Mouse (Mus musculus) spleen, postnatal 36 days (tissue): Measurements from ENCODE around the gene Dscaml1.
A peak's percentile ranks its signal among the peaks of the same experiment; 100 is the strongest.

Experiments used
- DNase-seq, 2 experiments: peaks; one replicate each; pipeline ENCODE4 v3.0.0; 2022; ENCODE audit warnings: low spot score in 2 of 2, mixed read lengths in 1 of 2

Dscaml1 gene

DNA sequence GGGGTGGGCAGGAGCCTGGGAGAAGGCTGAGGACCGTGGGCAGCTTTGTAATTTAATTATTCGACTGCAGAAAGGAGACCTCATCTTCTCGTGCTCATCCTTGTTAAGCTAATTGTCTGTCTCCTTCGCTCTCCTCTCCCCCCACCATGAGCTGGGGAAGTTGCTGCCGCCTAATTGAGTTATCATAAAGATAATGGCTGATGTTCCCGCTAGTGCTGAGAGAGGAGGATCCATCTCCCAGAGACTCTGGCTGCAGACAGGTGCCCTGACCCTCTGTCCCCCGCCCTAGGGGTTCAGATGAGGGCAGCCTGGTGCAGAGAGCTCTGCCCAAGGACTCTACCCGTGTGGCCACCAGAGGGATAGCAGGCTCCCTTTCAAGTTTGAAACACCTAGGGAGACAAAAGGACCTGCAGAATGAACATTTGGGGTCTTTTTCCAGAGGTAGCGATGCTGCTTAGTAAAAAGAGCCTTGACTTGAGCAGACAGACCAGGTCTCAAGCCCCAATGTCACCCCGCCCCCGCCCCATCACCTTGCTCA is 256.1 kb downstream of the Dscaml1 start:
- no peak for DNase-seq

DNA sequence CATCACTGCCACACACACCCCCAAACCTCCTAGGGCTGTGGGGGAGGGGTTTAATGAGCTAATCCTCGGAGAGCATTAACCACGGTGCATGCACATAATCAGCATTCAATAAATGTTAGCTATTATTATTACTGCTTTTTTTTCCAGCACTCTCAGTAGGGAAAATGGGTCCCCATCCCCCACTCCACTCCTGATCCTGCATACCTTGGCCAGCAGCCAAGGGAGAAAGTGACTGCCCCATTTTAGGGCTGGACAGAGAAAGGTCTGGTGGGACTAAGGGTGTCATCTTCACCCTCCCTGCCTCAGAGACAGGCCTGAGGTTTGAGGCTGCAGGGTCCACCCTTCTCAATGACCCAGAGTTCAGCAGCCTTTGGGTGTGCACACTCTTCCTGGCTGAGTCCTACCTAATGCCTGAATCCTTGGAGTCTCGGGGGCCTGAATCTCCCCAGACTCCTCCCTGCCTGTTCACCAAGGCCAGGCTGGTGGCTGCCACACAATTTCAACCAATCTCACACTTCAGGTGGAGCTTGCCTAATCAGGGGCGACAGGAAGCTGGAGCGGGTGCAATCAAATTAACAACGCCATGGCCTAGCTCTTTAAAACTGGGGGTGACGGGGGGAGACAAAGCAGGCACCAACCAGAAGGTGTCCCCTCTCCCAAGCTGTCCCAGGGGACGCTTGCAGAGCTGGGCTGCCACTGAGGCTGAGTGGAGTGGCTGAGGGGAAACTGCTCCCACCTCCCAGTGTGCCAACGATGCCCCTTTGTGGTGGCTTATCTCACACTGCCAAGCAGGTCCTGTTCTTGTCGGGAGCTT is 267.2 kb downstream of the Dscaml1 start:
- no peak for DNase-seq

DNA sequence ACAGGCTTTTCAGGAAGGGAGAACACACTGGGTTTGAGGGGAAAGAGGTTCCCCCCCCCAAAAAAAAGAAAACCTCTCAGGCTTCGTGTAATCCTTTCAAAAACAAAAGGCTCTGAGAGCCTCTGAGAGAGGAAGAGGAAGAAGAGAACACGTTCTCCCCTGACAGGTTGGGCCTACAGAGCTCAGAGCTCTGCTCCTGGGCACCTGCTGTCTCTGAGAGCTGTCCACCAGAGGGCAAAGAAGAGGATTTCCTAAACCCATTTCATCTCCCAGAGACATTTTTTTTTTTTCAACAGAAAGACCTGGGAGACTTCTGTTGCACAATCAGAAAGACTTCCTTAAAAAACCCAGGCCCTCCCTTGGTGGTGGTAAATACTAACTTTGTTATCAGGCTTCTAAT is 267.8 kb downstream of the Dscaml1 start:
- no peak for DNase-seq

GRCm38 (mm10) chr9:45699171-45699570 is 272.7 kb downstream of the Dscaml1 start:
- no peak for DNase-seq

DNA sequence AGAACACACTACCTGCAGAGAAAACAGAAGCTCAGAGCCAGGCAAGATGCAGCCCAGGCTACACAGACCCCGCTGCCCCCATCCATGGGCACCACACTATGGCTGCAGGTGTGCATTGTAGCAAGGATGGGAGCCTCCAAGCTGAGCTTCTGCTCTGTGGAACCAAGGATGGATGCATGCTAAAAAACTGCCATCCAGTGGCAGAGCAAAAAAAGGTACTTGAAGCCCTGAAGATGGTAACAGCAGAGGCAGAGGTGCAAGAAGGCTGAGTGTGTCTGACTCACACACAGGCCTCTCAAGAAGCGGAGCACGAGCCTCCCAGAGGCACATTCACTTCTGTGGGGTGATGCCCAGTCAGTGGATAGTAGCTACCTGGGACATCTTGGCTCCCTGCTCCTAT is 276.8 kb downstream of the Dscaml1 start:
- no peak for DNase-seq

- no peak for DNase-seq
Observed at GRCm38 (mm10) chr9:45704441-45704840, 278.0 kb downstream of the Dscaml1 start.

DNA sequence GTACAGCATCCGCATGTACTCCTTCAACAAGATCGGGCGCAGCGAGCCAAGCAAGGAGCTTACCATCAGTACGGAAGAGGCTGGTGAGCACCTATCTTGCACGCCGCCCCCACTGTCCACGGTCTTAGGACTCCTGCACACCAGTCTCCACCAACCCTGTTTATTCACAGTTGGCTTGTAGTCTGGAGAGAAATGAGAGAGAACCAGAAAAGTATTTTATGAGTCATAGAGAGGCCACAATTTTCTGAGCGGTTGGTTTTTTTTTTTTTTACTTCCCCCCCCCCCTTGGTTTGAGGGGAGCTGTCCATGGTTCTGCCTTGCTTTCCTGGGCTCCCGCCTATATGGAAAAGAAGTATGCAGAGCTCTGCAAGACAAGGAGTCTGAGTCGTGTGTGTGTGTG is 283.9 kb downstream of the Dscaml1 start:
- DNase-seq: no peak

GRCm38 (mm10) chr9:45715387-45715786 is 289.0 kb downstream of the Dscaml1 start:
- DNase-seq: no peak

DNA sequence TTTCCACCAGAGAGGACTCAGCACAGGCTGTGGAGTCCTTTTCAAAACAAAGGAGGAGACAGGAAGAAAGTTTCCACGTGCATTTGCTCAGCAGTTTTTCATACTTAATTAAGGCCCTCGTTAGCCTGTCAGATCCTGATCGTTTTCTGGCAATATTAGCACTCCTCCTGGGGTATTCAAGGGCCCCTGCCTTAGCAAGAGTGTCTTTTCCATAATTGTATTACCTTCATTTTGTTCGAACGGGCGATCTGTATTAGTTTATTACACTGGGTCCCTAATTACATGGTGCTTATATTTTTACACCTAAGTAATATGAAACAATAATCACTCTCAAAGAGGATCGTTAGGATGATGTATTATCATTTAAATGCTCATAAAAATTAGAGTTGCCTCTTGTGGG is 293.6 kb downstream of the Dscaml1 start:
- no peak for DNase-seq

DNA sequence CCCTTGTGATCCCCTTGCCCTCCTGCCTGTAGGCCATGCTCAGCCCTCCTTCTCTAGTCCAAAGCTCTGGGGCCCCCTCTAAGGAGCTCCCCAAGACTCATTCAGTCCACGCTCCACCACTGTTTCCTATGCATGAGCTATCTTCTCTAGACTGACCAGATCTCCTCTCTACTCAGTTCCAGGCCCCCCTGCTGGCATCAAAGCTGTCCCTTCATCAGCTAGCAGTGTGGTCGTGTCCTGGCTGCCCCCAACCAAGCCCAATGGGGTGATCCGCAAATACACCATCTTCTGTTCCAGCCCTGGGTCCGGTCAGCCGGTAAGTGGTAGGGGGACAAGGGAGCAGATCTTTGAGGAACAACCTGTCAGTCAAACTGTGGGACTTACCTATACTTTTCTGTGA is 305.4 kb downstream of the Dscaml1 start:
- no peak for DNase-seq

DNA sequence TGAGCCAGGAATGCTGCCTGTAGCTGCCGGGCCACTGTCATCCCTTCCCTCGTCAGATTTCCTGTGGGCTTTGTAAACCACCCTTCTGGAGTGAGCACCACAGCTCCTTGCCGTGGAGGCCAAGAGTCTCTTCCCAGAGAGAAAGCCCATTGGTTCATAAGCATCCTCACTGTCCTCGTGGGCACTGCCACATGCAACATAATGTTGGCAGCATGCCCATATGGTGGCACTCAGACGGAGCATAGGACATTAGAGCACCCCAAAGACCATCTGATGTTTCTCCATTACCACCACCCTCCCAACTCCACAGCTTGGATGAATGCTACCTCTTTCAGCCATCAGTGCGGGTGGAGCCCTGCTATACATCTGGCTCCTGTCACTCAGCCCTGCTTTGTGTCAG is 306.8 kb downstream of the Dscaml1 start:
- no peak for DNase-seq

DNA sequence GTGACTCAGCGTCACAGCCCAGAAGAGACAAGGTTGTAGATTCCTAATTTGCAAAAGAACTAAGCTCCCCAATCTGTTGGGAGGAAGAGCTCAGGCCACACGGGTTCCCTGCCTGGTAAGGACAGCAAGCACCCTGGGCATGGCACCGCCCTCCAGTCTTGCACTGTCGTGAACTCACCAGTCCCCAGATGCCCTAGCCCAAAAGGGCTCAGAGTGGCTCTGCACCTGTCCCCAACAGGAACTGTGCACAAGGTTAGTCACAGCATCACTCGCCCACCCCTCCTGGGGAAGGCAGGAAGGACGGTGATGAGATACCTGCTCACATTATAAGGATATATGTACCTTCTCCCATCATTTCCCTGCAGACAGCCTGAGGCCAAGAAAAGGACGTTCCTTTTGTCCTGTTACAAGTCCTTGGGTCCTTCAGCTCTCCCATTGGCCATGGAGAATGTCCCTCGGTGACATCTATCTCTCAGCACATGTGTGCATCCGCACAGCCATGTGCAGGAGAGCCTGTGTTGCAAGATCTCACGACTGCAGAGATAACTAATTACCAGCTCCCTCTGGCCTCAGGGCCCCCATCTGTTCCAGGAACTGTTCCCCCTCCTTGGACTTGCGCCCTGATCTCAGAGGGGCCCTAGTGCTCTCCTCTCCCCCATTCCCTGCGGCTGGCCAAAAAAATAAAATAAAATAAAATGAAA is 312.7 kb downstream of the Dscaml1 start:
- no peak for DNase-seq

GRCm38 (mm10) chr9:45739702-45740583 is 313.5 kb downstream of the Dscaml1 start:
- no peak for DNase-seq

DNA sequence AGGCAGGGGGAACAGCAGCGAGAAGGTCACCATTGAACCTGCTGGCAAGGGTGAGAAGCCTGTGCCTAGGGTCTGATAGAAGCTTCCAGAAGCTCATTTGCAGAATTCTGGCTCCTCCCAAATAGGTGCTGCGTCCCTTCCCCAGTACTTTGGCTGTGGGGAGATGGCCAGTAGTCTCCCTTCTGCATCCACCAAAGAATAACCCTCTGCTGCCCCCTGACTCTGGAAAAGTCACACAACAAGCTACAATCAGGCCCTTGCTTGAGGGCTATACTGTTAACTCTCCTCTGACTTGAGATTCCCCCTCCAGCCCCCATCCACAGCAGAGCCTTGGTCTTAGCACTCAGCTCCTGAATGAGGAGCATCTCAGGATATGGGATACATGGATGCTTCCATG is 314.2 kb downstream of the Dscaml1 start:
- DNase-seq: no peak

DNA sequence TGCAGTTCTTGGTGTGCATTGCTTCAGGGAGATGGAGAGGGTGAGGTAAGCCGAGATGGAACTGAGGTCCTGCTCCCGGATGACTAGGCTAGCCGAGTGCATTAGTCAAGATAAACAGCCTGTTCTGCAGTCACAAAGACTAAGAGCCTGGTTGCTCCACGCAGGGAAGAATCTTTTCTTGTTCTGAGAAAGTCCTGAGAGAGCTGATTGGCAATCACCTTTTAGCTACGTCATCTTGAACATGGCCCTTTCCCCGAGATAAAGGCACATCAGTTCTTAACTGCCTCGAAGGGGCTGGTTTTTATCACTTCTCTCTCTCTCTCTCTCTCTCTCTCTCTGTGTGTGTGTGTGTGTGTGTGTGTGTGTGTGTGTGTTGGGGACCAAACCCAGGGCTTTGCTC is 319.0 kb downstream of the Dscaml1 start:
- DNase-seq: no peak

GRCm38 (mm10) chr9:45749917-45750316 is 323.5 kb downstream of the Dscaml1 start:
- no peak for DNase-seq

DNA sequence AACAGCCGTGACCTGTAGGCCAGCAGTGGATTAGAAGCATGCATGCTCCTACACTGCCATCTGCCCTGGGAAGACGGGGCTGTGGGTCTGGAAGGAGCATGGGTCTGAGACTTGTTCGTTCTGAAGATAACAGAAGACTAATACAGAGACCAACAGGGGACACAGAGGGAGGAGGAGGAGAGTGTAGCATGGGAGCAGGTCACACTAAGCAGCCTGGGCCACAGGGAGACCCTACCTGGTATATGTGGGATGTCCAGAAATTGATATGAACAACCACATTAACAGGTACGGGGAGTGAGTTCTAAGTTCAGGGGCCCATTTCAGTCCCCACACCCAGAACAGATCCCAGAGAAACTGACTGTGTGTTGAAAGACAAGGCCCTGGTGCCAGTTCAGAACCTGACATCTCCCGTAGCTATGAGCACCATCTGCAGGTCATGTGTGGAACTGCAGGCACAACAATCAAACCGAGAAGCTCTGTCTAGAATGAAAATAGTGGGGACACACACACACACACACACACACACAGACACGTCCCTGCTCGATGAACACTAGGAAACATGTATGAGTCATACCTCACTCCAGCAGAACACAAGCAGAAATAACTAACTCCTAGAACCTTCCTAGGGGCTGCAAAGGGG is 328.1 kb downstream of the Dscaml1 start:
- peak in 1 of 2 experiments; percentile 14 for DNase-seq

GRCm38 (mm10) chr9:45766195-45766594 is 339.8 kb downstream of the Dscaml1 start:
- DNase-seq: no peak

DNA sequence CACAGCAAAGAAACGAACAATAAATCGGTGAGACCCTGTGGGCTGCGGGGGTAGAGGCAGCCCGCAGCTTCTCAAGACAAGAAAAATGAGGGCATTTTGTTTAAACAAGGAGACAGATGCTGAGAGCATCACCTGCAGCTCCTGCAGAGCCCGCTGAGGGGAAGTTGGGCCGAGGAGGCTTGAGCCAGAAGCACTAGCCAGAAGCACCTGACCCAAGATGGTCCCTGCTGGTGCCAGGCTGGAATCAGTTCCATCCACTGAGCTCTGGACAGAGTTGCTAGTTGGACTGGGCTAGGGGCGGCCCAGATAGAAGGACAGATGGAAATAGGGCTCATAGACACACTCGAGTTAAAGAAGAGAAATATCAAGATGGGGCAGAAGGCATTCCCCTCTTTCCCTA is 340.7 kb downstream of the Dscaml1 start:
- no peak for DNase-seq

- no peak for DNase-seq
Observed at GRCm38 (mm10) chr9:45768421-45768820, 342.0 kb downstream of the Dscaml1 start.

DNA sequence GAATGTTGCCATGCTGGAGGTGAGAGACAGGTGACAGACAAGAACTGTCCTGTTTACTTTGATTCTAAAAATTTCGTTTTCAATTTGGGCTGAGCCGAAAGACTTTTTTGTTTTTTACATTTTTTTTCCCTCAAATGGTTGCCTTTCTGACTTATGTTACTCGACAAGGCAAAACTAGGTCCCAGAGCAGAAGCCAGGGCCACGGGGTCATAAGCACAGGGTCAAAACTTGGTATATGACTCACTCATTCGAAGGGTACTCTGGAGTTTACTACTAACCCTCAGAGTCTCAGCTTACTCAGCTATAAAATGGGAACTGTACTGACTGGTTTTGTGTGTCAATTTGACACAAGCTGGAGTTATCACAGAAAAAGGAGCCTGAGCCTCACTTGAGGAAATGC is 343.2 kb downstream of the Dscaml1 start:
- DNase-seq: no peak

DNA sequence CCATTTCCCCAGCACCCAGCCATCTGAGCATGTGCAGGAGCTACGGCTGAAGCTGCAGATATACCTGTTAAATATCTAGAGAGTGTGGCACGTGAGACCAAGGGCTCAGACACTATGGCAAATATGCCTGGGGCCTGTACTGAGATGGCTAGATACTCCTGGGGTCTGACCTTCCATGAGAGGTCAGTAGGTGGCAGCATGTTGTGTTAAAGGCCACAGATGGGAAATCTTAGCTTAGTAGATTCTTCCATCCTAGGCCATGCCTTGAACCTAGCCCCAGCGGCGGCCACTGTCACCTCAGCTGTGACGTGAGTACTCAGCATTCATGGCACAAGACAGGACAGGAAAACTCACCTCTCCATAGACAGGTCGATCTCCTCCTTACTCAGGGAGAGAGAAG is 347.7 kb downstream of the Dscaml1 start:
- DNase-seq: no peak
